Mouse (Mus musculus) thymus, postnatal 14 days (tissue): Measurements from ENCODE around the gene Bicdl2.

Source experiments
- DNase-seq: peaks from one replicate; pipeline ENCODE4 v3.0.0; 2021

Gene Bicdl2

GRCm38 (mm10) chr17:23675127-23675526 lies 14.8 kb downstream of the Bicdl2 start:
- DNase-seq = no peak

- DNase-seq = peak; percentile 34
These were observed 15.4 kb downstream of the Bicdl2 start for GRCm38 (mm10) chr17:23675564-23676281.

GRCm38 (mm10) chr17:23676473-23677031 lies 16.2 kb downstream of the Bicdl2 start:
- DNase-seq = peak; percentile 50

- peak; percentile 91 for DNase-seq
These were observed 17.0 kb downstream of the Bicdl2 start, which contains the start of gene Tnfrsf12a for GRCm38 (mm10) chr17:23677236-23677679. Gene Tnfrsf12a (minus strand): TSS chr17:23677468.

GRCm38 (mm10) chr17:23679127-23679835 lies 19.0 kb downstream of the Bicdl2 start, which contains the start of gene Cldn6:
Gene Cldn6 (plus strand): TSS chr17:23679249.
- DNase-seq = no peak

- no peak for DNase-seq
These were observed 20.0 kb downstream of the Bicdl2 start for GRCm38 (mm10) chr17:23680336-23680735.

- DNase-seq = no peak
These were observed 20.8 kb downstream of the Bicdl2 start for GRCm38 (mm10) chr17:23681086-23681485.

GRCm38 (mm10) chr17:23682092-23682491 lies 21.8 kb downstream of the Bicdl2 start:
- DNase-seq = no peak

GRCm38 (mm10) chr17:23682530-23682929 lies 22.2 kb downstream of the Bicdl2 start:
- DNase-seq = no peak

GRCm38 (mm10) chr17:23683226-23683625 lies 22.9 kb downstream of the Bicdl2 start:
- no peak for DNase-seq

- no peak for DNase-seq
These were observed 23.8 kb downstream of the Bicdl2 start, which contains the start of gene Cldn9 for GRCm38 (mm10) chr17:23683856-23684672. Gene Cldn9 (minus strand): TSS chr17:23684026.

- DNase-seq = no peak
These were observed 34.2 kb downstream of the Bicdl2 start for GRCm38 (mm10) chr17:23694491-23694890.

GRCm38 (mm10) chr17:23695801-23696200 lies 35.5 kb downstream of the Bicdl2 start:
- DNase-seq = no peak

- peak; percentile 25 for DNase-seq
These were observed 39.1 kb downstream of the Bicdl2 start for GRCm38 (mm10) chr17:23699131-23700077.

- peak; percentile 85 for DNase-seq
These were observed 39.8 kb downstream of the Bicdl2 start for GRCm38 (mm10) chr17:23700079-23700478.

GRCm38 (mm10) chr17:23703301-23703700 lies 43.0 kb downstream of the Bicdl2 start:
- no peak for DNase-seq

- DNase-seq = no peak
These were observed 44.4 kb downstream of the Bicdl2 start for GRCm38 (mm10) chr17:23704741-23705140.

GRCm38 (mm10) chr17:23705525-23706104 lies 45.3 kb downstream of the Bicdl2 start:
- DNase-seq = no peak

GRCm38 (mm10) chr17:23706212-23706611 lies 45.9 kb downstream of the Bicdl2 start:
- DNase-seq = peak; percentile 72

- no peak for DNase-seq
These were observed 56.7 kb downstream of the Bicdl2 start for GRCm38 (mm10) chr17:23717003-23717402.
